Mouse (Mus musculus): ENCODE results near the gene Cybrd1. TPM values are rescaled to one million over a fixed set of nuclear protein-coding genes. Genes with fewer than 3 reads are reported as not detected.

The Cybrd1 gene
- total and polyA plus RNA-seq, 3 experiments: 0.08 to 0.21 TPM; not detected in 1

DNA sequence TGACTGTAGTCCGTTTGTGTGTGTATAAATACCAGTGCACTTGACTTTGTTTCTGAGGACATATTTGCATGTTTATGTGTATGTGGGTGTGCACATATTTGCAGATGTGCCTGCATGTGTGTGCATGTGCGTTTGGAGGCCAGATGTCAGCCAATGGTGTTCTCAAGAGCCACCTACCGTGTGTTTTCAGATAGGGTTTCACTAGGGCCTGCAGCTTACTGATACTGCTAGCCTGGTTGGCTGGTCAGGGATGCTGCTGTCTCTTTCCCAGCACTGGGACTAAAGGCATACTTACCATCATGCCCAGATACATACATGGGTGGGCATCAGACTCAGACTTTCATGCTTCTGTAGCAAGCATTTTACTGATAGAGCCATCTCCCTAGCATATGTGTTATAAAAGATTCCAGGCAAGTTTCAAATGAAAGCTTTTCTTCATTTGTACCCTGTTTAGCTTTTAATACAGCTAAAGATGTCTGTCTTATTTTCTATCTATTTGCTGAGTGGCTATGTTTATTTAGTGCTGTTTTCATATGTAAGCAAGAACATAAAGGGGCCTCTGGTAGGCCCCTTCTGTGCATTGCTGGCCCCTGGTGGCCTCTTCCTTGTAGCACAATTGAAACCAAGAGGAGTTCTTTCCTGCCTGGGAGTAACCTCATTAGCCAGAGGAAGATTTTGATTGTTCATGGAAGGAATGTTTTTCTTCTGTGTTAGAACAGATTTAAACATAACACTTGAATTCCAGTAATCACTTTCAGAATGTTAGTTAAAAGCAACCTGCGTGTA is 26.9 kb upstream of the Cybrd1 start:
- no peaks in the 10 kb centered on the region for H3K79me2 ChIP-seq (ENCODE audit: control insufficient read depth, insufficient read depth, low read length, poor library complexity)
- H3K27ac ChIP-seq (ENCODE audit: control insufficient read depth, low read depth, low read length): no peak overlapping the region
- TF ChIP-seq MYC (IDR thresholded peaks at IDR 0.05; ENCODE audit: low read depth, low read length) (no peak), USF2 (IDR thresholded peaks at IDR 0.05; ENCODE audit: borderline replicate concordance in 1 of 2, insufficient read depth in 1 of 2, low read depth in 1 of 2, low read length in 2 of 2) (no peak), MAZ (IDR thresholded peaks at IDR 0.05; ENCODE audit: low read depth, low read length) (no peak), TBP (IDR thresholded peaks at IDR 0.05; ENCODE audit: low read depth, low read length) (no peak), CHD1 (IDR thresholded peaks at IDR 0.05; ENCODE audit: low read depth, low read length) (no peak), CTCF (IDR thresholded peaks at IDR 0.05 in 2 of 3, conservative IDR thresholded peaks at IDR 0.05 in 1 of 3; ENCODE audit: control insufficient read depth in 1 of 3, insufficient read depth in 1 of 3, low read depth in 2 of 3, low read length in 3 of 3, poor library complexity in 1 of 3, severe bottlenecking in 1 of 3) (peak in 2 of 3 experiments; percentile 44 to 45; a peak in 4 of 6 replicates), TAL1 (IDR thresholded peaks at IDR 0.05; ENCODE audit: low read length) (no peak; the same call in 1 of the 2 replicates), GATA1 (IDR thresholded peaks at IDR 0.05; ENCODE audit: low read depth, low read length) (no peak), SMC3 (IDR thresholded peaks at IDR 0.05; ENCODE audit: low read depth, low read length) (peak; percentile 46), NRF1 (IDR thresholded peaks at IDR 0.05; ENCODE audit: insufficient read depth, low read depth, low read length, poor library complexity, severe bottlenecking) (no peak), TCF12 (IDR thresholded peaks at IDR 0.05; ENCODE audit: low read depth, low read length) (no peak), RAD21 (IDR thresholded peaks at IDR 0.05; ENCODE audit: low read depth, low read length) (peak; percentile 43)
- H3K27me3 ChIP-seq (ENCODE audit: control insufficient read depth in 1 of 2, insufficient read depth in 2 of 2, low read length in 2 of 2): no peaks in the 10 kb centered on the region
- no peak for DNase-seq (ENCODE audit: low read depth, low spot score)
- H3K4me1 ChIP-seq (ENCODE audit: control insufficient read depth in 1 of 2, insufficient read depth in 2 of 2, low read length in 2 of 2): peaks cover 0 to 3% of the 10 kb centered on the region in 2 experiments; a peak in 1 of 4 replicates
- H3K9ac ChIP-seq (ENCODE audit: control insufficient read depth, low read depth, low read length, poor library complexity, severe bottlenecking): no peak overlapping the region
- H3K4me3 ChIP-seq (ENCODE audit: control insufficient read depth in 1 of 2, insufficient read depth in 1 of 2, low read depth in 2 of 2, low read length in 2 of 2): no peak overlapping the region
- peaks cover 8 to 14% of the 10 kb centered on the region in 2 experiments for H3K36me3 ChIP-seq (ENCODE audit: control insufficient read depth in 1 of 2, insufficient read depth in 2 of 2, low read length in 2 of 2)
- no peaks in the 10 kb centered on the region for H3K9me3 ChIP-seq (replicated peaks; ENCODE audit: insufficient read depth, low read length)

DNA sequence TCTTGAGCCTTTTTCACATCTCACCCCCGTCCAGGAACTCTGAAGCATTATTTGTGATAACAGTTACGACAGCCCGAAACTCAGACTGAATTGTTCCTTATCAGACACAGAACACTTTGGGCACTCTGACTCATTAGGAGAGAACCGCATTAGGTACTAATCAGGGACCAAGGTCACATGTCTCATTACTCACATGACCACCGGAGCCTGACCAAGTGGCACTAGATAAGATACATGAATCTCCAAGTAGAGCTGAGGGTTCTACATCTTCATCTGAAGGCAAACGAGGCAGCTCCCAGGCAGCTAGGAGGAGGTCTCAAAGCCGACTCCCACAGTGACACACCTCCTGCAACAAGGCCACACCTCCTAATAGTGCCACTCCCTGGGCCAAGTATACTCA is 21.6 kb upstream of the Cybrd1 start:
- Histone ChIP-seq H3K9ac (ENCODE audit: control insufficient read depth, low read depth, low read length, poor library complexity, severe bottlenecking) (no peak overlapping the region), H3K27me3 (ENCODE audit: control insufficient read depth in 1 of 2, insufficient read depth in 2 of 2, low read length in 2 of 2) (no peaks in the 10 kb centered on the region), H3K27ac (ENCODE audit: control insufficient read depth, low read depth, low read length) (peak overlapping the region; percentile 72), H3K4me3 (ENCODE audit: control insufficient read depth in 1 of 2, insufficient read depth in 1 of 2, low read depth in 2 of 2, low read length in 2 of 2) (no peak overlapping the region), H3K36me3 (ENCODE audit: control insufficient read depth in 1 of 2, insufficient read depth in 2 of 2, low read length in 2 of 2) (peaks cover 0 to 16% of the 10 kb centered on the region in 2 experiments; a peak in 2 of 4 replicates), H3K9me3 (replicated peaks; ENCODE audit: insufficient read depth, low read length) (no peaks in the 10 kb centered on the region), H3K4me1 (ENCODE audit: control insufficient read depth in 1 of 2, insufficient read depth in 2 of 2, low read length in 2 of 2) (peaks cover 0 to 4% of the 10 kb centered on the region in 2 experiments; a peak in 1 of 4 replicates), H3K79me2 (ENCODE audit: control insufficient read depth, insufficient read depth, low read length, poor library complexity) (no peaks in the 10 kb centered on the region)
- peak; percentile 94 for DNase-seq (ENCODE audit: low read depth, low spot score)
- TF ChIP-seq BHLHE40 (IDR thresholded peaks at IDR 0.05; ENCODE audit: borderline replicate concordance, low read depth, low read length): peak; percentile 97
- TF ChIP-seq JUND (IDR thresholded peaks at IDR 0.05; ENCODE audit: low read depth, low read length): peak; percentile 83
- TF ChIP-seq MAX (IDR thresholded peaks at IDR 0.05; ENCODE audit: low read length): peak; percentile 90
- 0 out of 2 replicates have a peak, but pooled peaks have one; percentile 32 for TF ChIP-seq TBP (IDR thresholded peaks at IDR 0.05; ENCODE audit: low read depth, low read length)
- TF ChIP-seq HCFC1 (IDR thresholded peaks at IDR 0.05; ENCODE audit: low read depth, low read length): peak; percentile 61; the same call in 1 of the 2 replicates
- TF ChIP-seq MAFK (IDR thresholded peaks at IDR 0.05; ENCODE audit: borderline replicate concordance, low read depth, low read length): no peak
- peak; percentile 99 for TF ChIP-seq USF1 (IDR thresholded peaks at IDR 0.05; ENCODE audit: low read depth, low read length)
- TF ChIP-seq ETS1 (IDR thresholded peaks at IDR 0.05; ENCODE audit: low read depth, low read length): peak; percentile 91
- peak in 1 of 2 experiments; percentile 25; a peak in 1 of 4 replicates for TF ChIP-seq POLR2A (IDR thresholded peaks at IDR 0.05; ENCODE audit: control insufficient read depth in 1 of 2, insufficient read depth in 1 of 2, low read depth in 1 of 2, low read length in 2 of 2, poor library complexity in 1 of 2)
- peak; percentile 97 for TF ChIP-seq GATA1 (IDR thresholded peaks at IDR 0.05; ENCODE audit: low read depth, low read length)
- peak; percentile 87 to 98 for TF ChIP-seq USF2 (IDR thresholded peaks at IDR 0.05; ENCODE audit: borderline replicate concordance in 1 of 2, insufficient read depth in 1 of 2, low read depth in 1 of 2, low read length in 2 of 2)
- no peak for TF ChIP-seq ZKSCAN1 (IDR thresholded peaks at IDR 0.05; ENCODE audit: low read depth, low read length)
- no peak for TF ChIP-seq MAZ (IDR thresholded peaks at IDR 0.05; ENCODE audit: low read depth, low read length)
- TF ChIP-seq MYC (IDR thresholded peaks at IDR 0.05; ENCODE audit: low read depth, low read length): 0 out of 2 replicates have a peak, but pooled peaks have one; percentile 32
- no peak for TF ChIP-seq SMC3 (IDR thresholded peaks at IDR 0.05; ENCODE audit: low read depth, low read length)
- no peak for TF ChIP-seq MEF2A (IDR thresholded peaks at IDR 0.05; ENCODE audit: extremely low read depth, insufficient replicate concordance, low read depth, low read length, poor library complexity, severe bottlenecking)
- TF ChIP-seq RAD21 (IDR thresholded peaks at IDR 0.05; ENCODE audit: low read depth, low read length): no peak
- TF ChIP-seq POLR2AphosphoS5 (IDR thresholded peaks at IDR 0.05; ENCODE audit: borderline replicate concordance, low read depth, low read length): no peak
- peak; percentile 82 for TF ChIP-seq TCF12 (IDR thresholded peaks at IDR 0.05; ENCODE audit: low read depth, low read length)
- TF ChIP-seq CHD2 (IDR thresholded peaks at IDR 0.05; ENCODE audit: low read length): no peak
- TF ChIP-seq RCOR1 (IDR thresholded peaks at IDR 0.05; ENCODE audit: low read depth, low read length): peak; percentile 83
- no peak for TF ChIP-seq NELFE (IDR thresholded peaks at IDR 0.05; ENCODE audit: low read depth, low read length)
- no peak for TF ChIP-seq ZC3H11A (IDR thresholded peaks at IDR 0.05; ENCODE audit: low read depth, low read length)
